Mouse (Mus musculus) CD4-positive naive resting alpha-beta T cell, adult 57 days (primary cell): Measurements from ENCODE around the gene Nemf. TPM values are rescaled to one million over a fixed set of nuclear protein-coding genes. Genes with fewer than 3 reads are reported as not detected.

Experiments
- total RNA-seq: library from RNA; stranded (reverse); gene quantifications from one replicate; pipeline ENCODE4 v1.2.4, GENCODE M21; 2023

Gene Nemf
- 112 TPM for total RNA-seq

GRCm38 (mm10) chr12:69356546-69357299 lies at the start of gene Nemf:
Gene Nemf, minus strand, starts transcription at chr12:69357165.

GRCm38 (mm10) chr12:69371854-69372671 lies 15.1 kb upstream of the Nemf start, which contains the start of the genes Arf6 and Gm9887:
Gene Arf6, plus strand, starts transcription at chr12:69372150.
Gene Gm9887, minus strand, starts transcription at chr12:69372458.

GRCm38 (mm10) chr12:69296511-69297410 lies 60.2 kb downstream of the Nemf start, which contains the start of gene Klhdc2:
Gene Klhdc2, plus strand, starts transcription at chr12:69296681.

Other genes with a start within 250 kb of the Nemf start
- 6,866 TPM for gene Rps29, start 198.0 kb downstream of the Nemf start, total RNA-seq
- 0.38 TPM for gene Lrr1, start 188.4 kb downstream of the Nemf start, total RNA-seq
- 497 TPM for gene Rpl36al, start 173.1 kb downstream of the Nemf start, total RNA-seq
- gene Mgat2, start 173.0 kb downstream of the Nemf start, total RNA-seq = 36.3 TPM
- gene Gm49383, start 160.1 kb downstream of the Nemf start, total RNA-seq = 10.1 TPM
- gene Dnaaf2, start 158.7 kb downstream of the Nemf start, total RNA-seq = 3.7 TPM
- gene Gm49384, start 152.9 kb downstream of the Nemf start, total RNA-seq = 6.2 TPM
- 17.5 TPM for gene Pole2, start 129.0 kb downstream of the Nemf start, total RNA-seq
- gene Klhdc1, start 116.0 kb downstream of the Nemf start, total RNA-seq = 36.6 TPM
- 90.6 TPM for gene Klhdc2, start 60.5 kb downstream of the Nemf start, total RNA-seq
- gene Arf6, start 15.0 kb upstream of the Nemf start, total RNA-seq = 245 TPM
- gene Gm9887, start 15.3 kb upstream of the Nemf start, total RNA-seq = 2.4 TPM
- gene Vcpkmt, start 225.9 kb upstream of the Nemf start, total RNA-seq = 15.2 TPM